Mouse (Mus musculus) hindbrain, embryonic 15.5 days (tissue): ENCODE results near the gene Rnf5. TPM values are rescaled to one million over a fixed set of nuclear protein-coding genes. Genes with fewer than 3 reads are reported as not detected.

Source experiments
- ATAC-seq: fragments of 200-750 bp; cut with Nextera tagmentation; 2 replicates; pipeline ENCODE4 v1.8.0; 2017; ENCODE audit warnings: low read depth, moderate number of reproducible peaks, moderate TSS enrichment; ENCODE audit not compliant: low FRiP score
- H3K27ac ChIP-seq: fragments of 300-500 bp; sonication (generic); replicated peaks from 2 replicates; pipeline ENCODE4 v1.5.1; 2015; ENCODE audit warnings: mild to moderate bottlenecking, inconsistent platforms
- H3K27me3 ChIP-seq: fragments of 300-500 bp; sonication (generic); 2 replicates; pipeline ENCODE4 v1.6.1; 2015; ENCODE audit warnings: control low read depth, inconsistent platforms
- H3K36me3 ChIP-seq: fragments of 300-500 bp; sonication (generic); 2 replicates; pipeline ENCODE4 v1.6.1; 2015; ENCODE audit warnings: control low read depth, inconsistent platforms
- H3K4me1 ChIP-seq: fragments of 300-500 bp; sonication (generic); replicated peaks from 2 replicates; pipeline ENCODE4 v1.6.1; 2015; ENCODE audit warnings: control low read depth, inconsistent platforms
- H3K4me2 ChIP-seq: fragments of 300-500 bp; sonication (generic); 2 replicates; pipeline ENCODE4 v1.6.1; 2015; ENCODE audit warnings: moderate library complexity, mild to moderate bottlenecking, inconsistent platforms
- H3K4me3 ChIP-seq: fragments of 300-500 bp; sonication (generic); 2 replicates; pipeline ENCODE4 v1.5.1; 2015; ENCODE audit warnings: mild to moderate bottlenecking, inconsistent platforms
- H3K9ac ChIP-seq: fragments of 300-500 bp; sonication (generic); 2 replicates; pipeline ENCODE4 v1.6.1; 2015; ENCODE audit warnings: inconsistent platforms
- H3K9me3 ChIP-seq: fragments of 300-500 bp; sonication (generic); 2 replicates; pipeline ENCODE4 v1.6.1; 2016; ENCODE audit warnings: control low read depth, inconsistent platforms
- WGBS: fragments of 180-500 bp; shearing (Covaris S2); methylation state at CpG from one replicate; pipeline ENCODE4 v1.1.7; 2015; 5-methylcytosine and 5-hydroxymethylcytosine counted together
- polyA plus RNA-seq: library from polyadenylated mRNA; unstranded; fragments of >200 nt; fragmentation: Nextera tagmentation; extraction: Ambion mirVana; gene quantifications from 2 replicates; pipeline ENCODE4 v1.2.1, GENCODE M21; 2015

Gene Rnf5
- 270 and 283 TPM in 2 replicates for polyA plus RNA-seq

DNA sequence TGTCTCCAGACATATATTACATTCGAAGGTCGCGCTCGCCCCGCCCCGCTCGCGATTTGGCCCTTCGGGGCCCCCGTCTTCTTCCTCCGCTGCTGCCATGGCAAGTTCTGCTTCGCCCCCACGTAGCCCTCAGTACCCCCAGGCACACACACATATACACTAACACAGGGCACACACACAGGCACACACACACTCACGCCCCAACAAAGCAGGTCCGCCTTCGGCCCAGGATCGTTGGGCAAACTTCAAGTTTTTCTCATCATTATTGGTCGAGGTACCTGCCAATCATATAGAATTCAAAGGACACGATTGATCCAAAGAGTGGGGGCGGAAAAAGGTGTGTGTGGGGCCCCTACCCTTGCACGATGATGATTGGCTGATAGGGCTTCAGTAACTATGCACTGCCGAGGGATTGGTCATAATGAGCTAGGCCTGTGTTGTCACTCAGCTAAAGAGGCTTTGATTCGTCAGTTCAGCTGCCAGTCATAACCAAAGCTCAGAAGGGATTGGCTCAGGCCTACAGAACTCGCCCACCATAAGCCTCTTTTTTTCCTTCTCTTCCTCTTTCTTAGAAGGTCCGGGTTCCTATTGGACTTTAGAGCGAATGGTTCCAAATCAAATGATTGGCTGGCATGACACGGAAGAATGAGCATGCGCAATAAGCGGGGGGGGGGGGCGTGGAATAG is at the start of gene Rnf5:
Gene Rnf5 (minus strand): TSS at position 316 of the 686 bp plus-strand sequence.
- Histone ChIP-seq H3K27ac (peak within 1 kb of the TSS; percentile 95), H3K27me3 (no peaks in the 10 kb centered on the region), H3K4me3 (peak within 1 kb of the TSS; percentile 67), H3K4me1 (peaks cover 47% of the 10 kb centered on the region), H3K9me3 (no peaks in the 10 kb centered on the region), H3K4me2 (peak within 1 kb of the TSS; percentile 92), H3K9ac (peak within 1 kb of the TSS; percentile 87), H3K36me3 (peaks cover 14% of the 10 kb centered on the region)
- WGBS, result under 1% methylated on average over 30 of the region's 30 CpGs
- peak; percentile 94 for ATAC-seq

DNA sequence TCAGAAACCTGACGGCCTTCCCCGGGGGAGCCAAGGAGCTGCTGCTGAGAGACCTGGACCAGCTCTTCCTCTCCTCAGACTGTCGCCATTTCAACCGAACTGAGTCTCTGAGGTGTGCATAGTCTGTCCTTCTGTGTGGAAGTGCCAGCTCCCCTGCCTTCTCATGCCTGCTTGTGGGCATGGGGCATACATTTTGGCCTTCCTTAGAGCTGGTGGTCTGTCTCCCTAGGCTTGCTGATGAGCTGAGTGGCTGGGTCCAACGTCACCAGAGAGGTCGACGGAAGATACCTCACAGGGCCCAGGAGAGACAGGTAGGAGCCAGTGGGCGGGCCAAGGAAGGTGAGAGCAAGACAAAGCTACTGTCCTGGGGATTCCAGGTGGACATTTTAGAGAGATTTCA is 49.5 kb upstream of the Rnf5 start:
- Histone ChIP-seq H3K9me3 (no peaks in the 10 kb centered on the region), H3K4me2 (no peak overlapping the region), H3K9ac (no peak overlapping the region), H3K27ac (no peak overlapping the region), H3K27me3 (no peaks in the 10 kb centered on the region), H3K4me1 (peaks cover 20% of the 10 kb centered on the region), H3K36me3 (peaks cover 54% of the 10 kb centered on the region), H3K4me3 (no peak overlapping the region)
- ATAC-seq, result no peak
- 94% methylated on average over 8 of the region's 8 CpGs for WGBS

DNA sequence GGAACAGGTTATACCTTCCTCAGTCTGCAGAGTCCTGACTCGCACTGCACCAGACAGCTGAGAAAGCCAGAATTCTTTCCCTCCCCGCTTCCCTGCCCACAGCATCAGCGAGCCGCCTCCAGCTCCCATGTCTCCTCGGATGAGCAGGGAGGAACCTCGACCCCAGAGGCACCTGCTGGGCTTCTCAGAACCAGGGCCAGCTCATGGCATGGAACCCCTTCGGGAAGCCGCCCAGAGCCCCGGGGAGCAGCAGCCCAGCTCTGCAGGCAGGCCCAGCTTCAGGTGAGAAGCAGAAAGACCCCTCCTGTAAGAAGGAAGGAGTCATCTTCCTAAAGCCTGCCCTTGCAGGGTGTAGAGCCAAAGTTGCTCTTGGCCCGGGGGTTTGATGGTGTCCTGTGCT is 49.1 kb upstream of the Rnf5 start:
- Histone ChIP-seq H3K4me3 (no peak overlapping the region), H3K4me1 (peaks cover 25% of the 10 kb centered on the region), H3K9me3 (no peaks in the 10 kb centered on the region), H3K27ac (no peak overlapping the region), H3K27me3 (no peaks in the 10 kb centered on the region), H3K36me3 (peaks cover 54% of the 10 kb centered on the region), H3K4me2 (no peak overlapping the region), H3K9ac (no peak overlapping the region)
- ATAC-seq, result no peak
- WGBS, result 89% methylated on average over 10 of the region's 10 CpGs

DNA sequence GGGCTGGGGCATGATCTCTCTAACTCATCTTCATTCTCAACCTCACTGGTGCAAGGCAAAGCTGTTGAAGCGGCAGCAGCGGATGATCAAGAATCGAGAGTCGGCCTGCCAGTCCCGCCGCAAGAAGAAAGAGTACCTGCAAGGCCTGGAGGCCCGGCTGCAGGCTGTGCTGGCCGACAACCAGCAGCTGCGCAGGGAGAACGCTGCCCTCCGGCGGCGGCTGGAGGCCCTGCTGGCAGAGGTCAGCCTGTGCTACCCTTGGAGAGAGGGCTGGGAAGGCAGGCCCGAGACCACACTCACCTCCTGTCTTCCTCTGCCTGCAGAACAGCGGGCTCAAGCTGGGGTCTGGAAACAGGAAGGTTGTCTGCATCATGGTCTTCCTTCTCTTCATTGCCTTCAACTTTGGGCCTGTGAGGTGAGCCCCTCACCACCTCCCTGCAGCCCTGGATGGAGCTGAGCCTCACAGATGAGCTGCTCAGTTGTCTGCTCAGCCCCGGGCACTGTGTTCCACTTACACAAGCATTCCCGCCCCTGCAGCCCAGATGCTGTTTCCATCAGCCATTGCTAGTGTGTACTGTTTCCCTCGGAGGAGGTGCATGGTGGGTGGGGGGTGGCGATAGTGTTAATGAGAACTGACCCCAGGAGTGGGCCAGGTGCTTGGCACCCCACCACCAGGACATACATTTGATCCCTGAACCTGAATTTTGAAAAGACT is 48.2 kb upstream of the Rnf5 start:
- H3K27me3 ChIP-seq, result no peaks in the 10 kb centered on the region
- peaks cover 54% of the 10 kb centered on the region for H3K36me3 ChIP-seq
- H3K9me3 ChIP-seq, result no peaks in the 10 kb centered on the region
- no peak overlapping the region for H3K27ac ChIP-seq
- H3K9ac ChIP-seq, result no peak overlapping the region
- 52% methylated on average over 19 of the region's 19 CpGs for WGBS
- no peak overlapping the region for H3K4me2 ChIP-seq
- no peak overlapping the region for H3K4me3 ChIP-seq
- H3K4me1 ChIP-seq, result peaks cover 27% of the 10 kb centered on the region
- ATAC-seq, result no peak

DNA sequence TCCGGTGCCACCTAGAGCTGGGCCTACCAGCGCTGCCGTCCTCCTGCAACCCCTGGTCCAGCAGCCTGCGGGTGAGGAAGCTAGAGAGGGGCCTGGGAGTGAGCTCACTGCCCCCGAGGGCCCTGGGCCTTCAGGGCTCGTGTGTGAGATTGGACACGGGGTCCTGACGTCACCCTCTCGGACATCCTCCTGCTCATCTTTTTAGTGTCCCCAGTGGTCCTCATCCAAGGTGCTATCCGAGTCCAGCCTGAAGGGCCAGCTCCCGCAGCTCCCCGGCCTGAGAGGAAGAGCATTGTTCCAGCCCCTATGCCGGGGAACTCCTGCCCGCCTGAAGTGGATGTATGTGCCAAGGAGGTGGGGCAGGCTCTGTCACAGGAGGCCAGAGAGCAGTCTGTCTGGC is 47.3 kb upstream of the Rnf5 start:
- Histone ChIP-seq H3K4me2 (no peak overlapping the region), H3K4me3 (no peak overlapping the region), H3K27ac (no peak overlapping the region), H3K9ac (no peak overlapping the region), H3K27me3 (no peaks in the 10 kb centered on the region), H3K9me3 (no peaks in the 10 kb centered on the region), H3K36me3 (peaks cover 54% of the 10 kb centered on the region), H3K4me1 (peaks cover 30% of the 10 kb centered on the region)
- no peak for ATAC-seq
- 93% methylated on average over 14 of the region's 14 CpGs for WGBS

DNA sequence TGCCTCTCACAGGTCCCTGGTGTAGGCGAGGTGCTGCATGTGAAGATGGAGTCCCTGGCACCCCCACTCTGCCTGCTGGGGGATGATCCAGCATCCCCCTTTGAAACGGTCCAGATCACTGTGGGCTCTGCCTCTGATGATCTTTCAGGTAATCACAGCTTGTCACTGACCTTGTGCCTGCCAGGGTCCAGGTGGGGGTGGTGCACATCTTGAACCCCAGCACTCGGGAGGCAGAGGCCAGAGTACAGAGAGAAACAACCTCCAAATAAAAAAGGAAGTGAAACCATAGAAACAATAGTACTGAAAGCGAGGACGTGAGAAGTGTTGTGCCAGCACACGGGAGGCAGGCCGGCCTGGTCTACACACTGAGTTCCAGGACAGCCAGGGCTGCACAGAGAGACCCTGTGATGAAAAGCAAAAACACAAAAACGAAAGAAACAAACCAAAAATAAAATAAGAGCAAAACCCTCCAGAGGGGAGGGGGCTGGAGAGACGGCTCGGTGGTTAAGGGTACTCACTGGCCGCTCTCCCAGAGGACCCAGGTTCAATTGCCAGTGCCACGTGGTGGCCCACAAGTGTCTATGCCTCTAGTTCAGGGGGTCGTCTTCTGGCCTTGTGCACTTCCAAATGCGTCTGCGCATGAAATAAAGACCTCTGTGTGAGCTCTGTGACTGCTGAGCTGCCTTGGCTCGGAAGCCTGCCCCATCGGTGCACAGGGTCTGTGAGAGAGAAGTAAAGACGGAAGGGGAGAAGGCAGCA is 45.8 kb upstream of the Rnf5 start:
- WGBS, result 88% methylated on average over 18 of the region's 18 CpGs
- ATAC-seq, result no peak
- no peaks in the 10 kb centered on the region for H3K27me3 ChIP-seq
- peaks cover 31% of the 10 kb centered on the region for H3K4me1 ChIP-seq
- H3K9me3 ChIP-seq, result no peaks in the 10 kb centered on the region
- no peak overlapping the region for H3K9ac ChIP-seq
- peaks cover 54% of the 10 kb centered on the region for H3K36me3 ChIP-seq
- H3K4me2 ChIP-seq, result no peak overlapping the region
- no peak overlapping the region for H3K4me3 ChIP-seq
- no peak overlapping the region for H3K27ac ChIP-seq

DNA sequence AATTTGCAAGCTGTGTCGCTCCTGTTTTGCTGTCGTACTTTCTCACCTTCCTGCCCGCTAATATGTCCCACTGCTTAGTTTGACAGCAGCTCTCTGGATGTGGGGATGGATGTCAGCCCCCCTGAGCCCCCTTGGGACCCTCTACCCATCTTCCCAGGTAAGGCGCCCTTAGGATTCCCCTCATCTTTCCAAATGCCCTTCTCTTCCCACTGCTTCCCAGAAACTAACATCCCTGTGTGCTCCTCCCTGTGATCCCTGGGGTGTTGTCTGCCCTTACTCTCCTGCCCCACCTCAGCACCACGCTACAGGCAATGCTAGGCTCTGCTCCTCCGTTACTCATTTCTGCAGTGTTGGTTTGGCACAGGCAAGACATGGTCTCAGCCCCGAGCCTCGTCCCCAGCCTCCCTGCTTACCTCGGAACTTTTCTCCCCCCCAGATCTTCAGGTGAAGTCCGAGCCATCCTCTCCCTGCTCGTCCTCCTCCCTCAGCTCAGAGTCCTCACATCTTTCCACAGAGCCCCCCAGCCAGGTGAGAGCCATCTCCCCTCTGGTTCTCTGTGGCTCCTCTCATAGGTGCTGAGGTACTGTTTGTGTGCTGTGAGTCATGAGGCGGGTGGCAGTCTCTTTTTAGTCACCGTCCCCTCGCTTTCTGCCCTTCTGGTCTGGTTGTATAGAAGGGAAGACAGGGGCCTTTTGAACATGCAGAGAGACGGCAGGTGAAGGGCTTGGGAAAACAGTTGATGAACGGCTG is 44.8 kb upstream of the Rnf5 start:
- Histone ChIP-seq H3K36me3 (peaks cover 44% of the 10 kb centered on the region), H3K4me2 (peak overlapping the region; percentile 93), H3K4me3 (peak overlapping the region; percentile 100), H3K27ac (no peak overlapping the region), H3K4me1 (peaks cover 31% of the 10 kb centered on the region), H3K27me3 (no peaks in the 10 kb centered on the region), H3K9ac (no peak overlapping the region), H3K9me3 (no peaks in the 10 kb centered on the region)
- ATAC-seq, result no peak
- WGBS, result 88% methylated on average over 16 of the region's 16 CpGs

DNA sequence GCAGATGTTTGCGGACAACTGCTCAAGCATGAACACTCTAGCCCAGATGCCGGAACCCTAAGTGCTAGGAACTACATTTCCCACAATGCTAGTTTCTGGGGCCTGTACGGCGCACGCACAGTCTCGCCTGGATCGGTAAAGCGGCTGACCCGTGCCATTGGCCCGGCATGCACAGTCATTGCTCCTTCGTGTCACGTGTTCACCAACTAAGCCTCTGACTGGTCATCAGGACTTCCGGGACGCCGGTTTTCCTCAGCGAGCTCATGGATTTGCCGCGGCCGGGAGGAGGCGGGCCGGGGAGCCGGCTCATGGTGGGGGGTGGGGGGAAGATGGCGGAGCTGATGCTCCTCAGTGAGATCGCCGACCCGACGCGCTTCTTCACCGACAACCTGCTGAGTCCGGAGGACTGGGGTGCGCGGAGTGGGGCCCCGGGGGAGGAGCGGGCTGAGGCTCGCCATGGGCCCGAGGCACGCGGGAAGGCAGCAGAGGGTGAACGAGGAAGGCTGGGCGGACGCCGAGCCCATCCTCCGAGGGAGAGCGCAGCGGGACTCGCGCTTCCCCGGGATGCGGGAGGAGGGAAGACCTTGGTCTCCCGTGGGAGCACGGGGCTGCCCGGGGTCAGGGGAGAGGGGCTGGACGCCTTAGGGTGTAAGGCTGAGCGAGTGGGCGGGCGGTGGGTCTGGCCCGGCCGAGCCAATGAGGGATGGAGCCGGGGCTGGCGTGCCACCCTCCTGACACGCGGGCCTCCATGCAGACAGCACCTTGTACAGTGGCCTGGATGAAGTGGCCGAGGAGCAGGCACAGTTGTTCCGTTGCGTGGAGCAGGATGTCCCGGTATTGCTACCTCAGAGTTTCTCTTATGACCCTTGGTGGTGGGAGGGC is 43.7 kb upstream of the Rnf5 start, which contains the start of gene Atf6b:
Gene Atf6b (plus strand): TSS at position 241 of the 882 bp plus-strand sequence.
- Histone ChIP-seq H3K27ac (peak within 1 kb of the TSS; percentile 90), H3K9me3 (no peaks in the 10 kb centered on the region), H3K27me3 (no peaks in the 10 kb centered on the region), H3K4me1 (peaks cover 31% of the 10 kb centered on the region), H3K4me2 (peak within 1 kb of the TSS; percentile 93), H3K9ac (peak within 1 kb of the TSS; percentile 97), H3K36me3 (peaks cover 33% of the 10 kb centered on the region), H3K4me3 (peak within 1 kb of the TSS; percentile 100)
- peak; percentile 96 for ATAC-seq
- WGBS, result 1% methylated on average over 66 of the region's 66 CpGs

DNA sequence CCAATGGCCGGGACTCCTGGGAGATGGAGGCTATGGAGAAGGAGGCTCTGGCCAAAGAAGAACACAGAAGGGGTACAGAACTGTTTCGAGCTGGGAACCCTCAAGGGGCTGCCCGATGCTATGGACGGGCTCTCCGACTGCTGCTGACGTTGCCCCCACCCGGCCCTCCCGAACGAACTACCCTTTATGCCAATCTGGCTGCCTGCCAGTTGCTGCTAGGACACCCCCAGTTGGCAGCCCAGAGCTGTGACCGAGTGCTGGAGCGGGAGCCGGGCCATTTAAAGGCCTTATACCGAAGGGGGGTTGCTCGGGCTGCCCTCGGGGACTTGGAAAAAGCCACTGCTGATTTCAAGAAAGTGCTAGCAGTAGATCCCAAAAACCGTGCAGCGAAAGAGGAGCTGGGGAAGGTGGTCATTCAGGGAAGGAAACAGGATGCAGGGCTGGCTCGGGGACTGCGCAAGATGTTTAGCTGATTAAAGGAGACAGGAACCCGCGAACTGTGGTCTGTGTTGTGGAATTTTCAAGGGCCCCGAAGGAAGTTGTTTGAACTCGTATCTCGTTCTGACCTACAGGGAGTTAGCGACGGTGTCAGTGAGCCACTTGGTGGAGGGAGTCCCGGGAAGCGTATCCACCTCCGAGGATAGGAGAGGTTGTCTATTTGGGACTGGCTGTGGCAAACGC is 42.5 kb upstream of the Rnf5 start:
- H3K4me2 ChIP-seq, result peak overlapping the region; percentile 93
- no peaks in the 10 kb centered on the region for H3K27me3 ChIP-seq
- WGBS, result 87% methylated on average over 30 of the region's 30 CpGs
- H3K4me3 ChIP-seq, result peak overlapping the region; percentile 100; the same call in 1 of the 2 replicates
- H3K36me3 ChIP-seq, result peaks cover 22% of the 10 kb centered on the region
- peaks cover 37% of the 10 kb centered on the region for H3K4me1 ChIP-seq
- H3K9ac ChIP-seq, result no peak overlapping the region
- no peak for ATAC-seq
- H3K9me3 ChIP-seq, result no peaks in the 10 kb centered on the region
- no peak overlapping the region for H3K27ac ChIP-seq

DNA sequence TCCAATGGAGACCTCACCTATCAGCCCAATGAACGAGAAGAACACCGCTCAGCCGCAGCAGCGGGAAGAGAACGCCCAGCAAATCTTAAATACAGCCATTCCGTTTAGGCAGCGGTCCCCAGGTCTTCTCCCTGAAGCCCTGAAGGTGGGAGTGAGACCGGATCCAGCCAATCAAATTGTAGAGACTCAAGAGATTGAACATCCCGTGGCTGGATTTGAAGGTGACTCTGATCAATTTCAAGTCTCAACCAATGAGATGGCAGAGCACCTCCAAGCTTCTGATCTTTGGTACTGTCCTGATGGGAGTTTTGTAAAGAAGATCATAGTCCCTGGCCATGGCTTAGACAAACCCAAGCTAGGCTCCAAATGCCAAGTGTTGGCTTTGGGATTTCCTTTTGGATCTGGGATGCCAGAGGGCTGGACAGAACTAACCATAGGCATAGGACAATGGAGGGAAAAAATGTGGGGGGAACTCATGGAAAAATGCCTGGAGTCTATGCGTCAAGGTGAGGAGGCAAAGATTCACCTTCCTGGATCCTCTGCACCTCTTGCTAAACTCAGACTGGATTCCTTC is 41.9 kb upstream of the Rnf5 start:
- Histone ChIP-seq H3K4me1 (peaks cover 40% of the 10 kb centered on the region), H3K36me3 (peaks cover 16% of the 10 kb centered on the region), H3K27me3 (no peaks in the 10 kb centered on the region), H3K4me2 (peak overlapping the region; percentile 69), H3K27ac (peak overlapping the region; percentile 80; the same call in 1 of the 2 replicates), H3K4me3 (peak overlapping the region; percentile 65), H3K9ac (peak overlapping the region; percentile 78), H3K9me3 (no peaks in the 10 kb centered on the region)
- WGBS, result 45% methylated on average over 10 of the region's 10 CpGs
- no peak for ATAC-seq
